8 mouse cellular contexts compared by ENCODE assay signal in the genomic region with DNA sequence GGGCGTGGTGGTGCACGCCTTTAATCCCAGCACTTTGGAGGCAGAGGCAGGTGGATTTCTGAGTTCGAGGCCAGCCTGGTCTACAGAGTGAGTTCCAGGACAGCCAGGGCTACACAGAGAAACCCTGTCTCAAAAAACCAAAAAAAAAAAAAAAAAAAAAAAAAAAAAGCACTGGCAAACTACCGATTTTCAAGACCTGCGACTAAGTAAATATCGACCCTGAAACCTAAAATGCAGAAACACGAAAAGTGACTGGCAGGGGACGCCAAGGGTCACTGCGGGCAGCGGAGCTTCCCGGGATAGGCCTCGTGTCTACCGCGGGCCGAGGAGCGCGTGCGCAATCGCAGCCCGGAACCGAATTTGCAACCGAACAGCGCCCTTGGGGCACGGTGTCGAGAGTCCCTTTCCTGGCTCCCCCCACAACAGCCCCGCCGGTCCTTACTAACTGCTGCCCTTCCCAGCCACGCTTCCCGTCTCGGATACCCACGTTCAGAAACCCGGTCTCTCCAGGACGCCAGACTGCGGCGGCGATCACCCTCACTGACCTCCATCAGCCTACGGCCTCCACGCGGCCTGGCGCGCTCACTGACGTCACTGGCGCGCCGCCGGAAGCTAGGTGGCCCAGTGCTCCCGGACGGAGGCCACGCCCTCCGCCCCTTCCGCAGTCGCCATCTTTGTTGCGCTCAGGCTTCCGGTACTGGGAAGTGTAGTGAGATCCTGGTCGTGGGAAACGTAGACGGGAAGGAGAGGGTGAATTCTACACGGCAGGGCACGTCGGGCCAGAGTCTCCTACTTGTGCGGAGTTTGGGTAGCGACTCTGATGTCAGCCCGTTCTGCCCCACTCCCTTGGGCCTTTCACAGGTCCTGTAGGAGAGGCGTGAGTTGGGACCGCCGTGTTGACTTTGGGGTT. TPM values are rescaled to one million over a fixed set of nuclear protein-coding genes. Genes with fewer than 3 reads are reported as not detected.
DNase-seq lines count a peak whose midpoint lies in the region; ATAC-seq and TF ChIP-seq lines count a peak whose summit lies in the region.

Tbrg4 (minus strand) TSS at position 590 of the 910 bp plus-strand sequence.

- peak; percentile 75 for ATAC-seq in common myeloid progenitor, adult 5-6 weeks (replicated peaks; ENCODE audit: low read depth, poor library complexity, severe bottlenecking)
- ATAC-seq in hindbrain, postnatal 0 days = peak; percentile 96
- ATAC-seq in megakaryocyte, adult 5-6 weeks (ENCODE audit: poor library complexity, severe bottlenecking) = peak; percentile 85

- H3K4me2 ChIP-seq in hindbrain, postnatal 0 days (ENCODE audit: low read depth, low read length) = peak within 1 kb of the TSS; percentile 80

- peaks cover 22% of the 10 kb centered on the region for H3K36me3 ChIP-seq in hindbrain, postnatal 0 days (ENCODE audit: insufficient read depth, low read length)

- intact Hi-C loops in gastrocnemius, adult 2 months (cut with DNase I) = loop anchor here (2.0 to 5.0 kb wide), 3 partner anchors 78 to 258 kb away; partner anchors contain the start of gene Ccm2
- intact Hi-C loops in left cerebral cortex, adult 2 months (cut with DNase I) = loop anchor here (1.0 to 5.0 kb wide), 3 partner anchors 79 to 151 kb away; partner anchors contain the start of genes Ccm2 and Purb

- peak within 1 kb of the TSS; percentile 72 for H3K9ac ChIP-seq in hindbrain, postnatal 0 days (replicated peaks; ENCODE audit: low read length)

- TF ChIP-seq CTCF in gastrocnemius, adult 2 months (IDR thresholded peaks at IDR 0.05) = no peak
- no peak for TF ChIP-seq CTCF in hindbrain, postnatal 0 days (IDR thresholded peaks at IDR 0.05; ENCODE audit: low read depth)
- no peak for TF ChIP-seq CTCF in left cerebral cortex, adult 2 months (IDR thresholded peaks at IDR 0.05)

- 1% methylated on average over 66 of the region's 66 CpGs for WGBS in hindbrain, postnatal 0 days

- peak within 1 kb of the TSS; percentile 96 for H3K4me3 ChIP-seq in gastrocnemius, adult 2 months
- H3K4me3 ChIP-seq in hindbrain, postnatal 0 days (ENCODE audit: low read length) = peak within 1 kb of the TSS; percentile 77
- peak within 1 kb of the TSS; percentile 78 for H3K4me3 ChIP-seq in left cerebral cortex, adult 2 months

- peak within 1 kb of the TSS; percentile 96 for H3K27ac ChIP-seq in gastrocnemius, adult 2 months
- H3K27ac ChIP-seq in hindbrain, postnatal 0 days = peak within 1 kb of the TSS; percentile 91
- peak within 1 kb of the TSS; percentile 94 for H3K27ac ChIP-seq in left cerebral cortex, adult 2 months

- no peaks in the 10 kb centered on the region for H3K27me3 ChIP-seq in hindbrain, postnatal 0 days (ENCODE audit: insufficient read depth, low read length)

- peaks cover 8% of the 10 kb centered on the region for H3K4me1 ChIP-seq in hindbrain, postnatal 0 days (ENCODE audit: insufficient read depth, low read length)

- H3K9me3 ChIP-seq in hindbrain, postnatal 0 days (ENCODE audit: low read length) = no peaks in the 10 kb centered on the region

- DNase-seq in ZHBTc4 (ENCODE audit: low read depth, low spot score) = peak; percentile 98
- peak; percentile 96 for DNase-seq in gastrocnemius, adult 2 months
- DNase-seq in hindbrain, postnatal 0 days (ENCODE audit: low spot score) = peak; percentile 99
- DNase-seq in left cerebral cortex, adult 2 months (ENCODE audit: extremely low spot score in 1 of 2, low spot score in 2 of 2) = peak; percentile 91 to 92
- DNase-seq in right cerebral cortex, adult 2 months (ENCODE audit: low spot score in 2 of 2) = peak; percentile 91 to 95
- DNase-seq in urinary bladder, postnatal 14 days (ENCODE audit: low spot score) = peak; percentile 93

RNA-seq across cellular contexts. Expression of gene Tbrg4, which starts in this region (rescaled TPM):
- 33.6 and 73.2 TPM in 2 replicates for total RNA-seq in common myeloid progenitor, adult 5-6 weeks (2017)
- 10 to 100 TPM; 57.3 to 79.3 TPM for total RNA-seq in gastrocnemius, adult 2 months (2021)
- 44.0 and 53.5 TPM in 2 replicates for total RNA-seq in hindbrain, postnatal 0 days (2014; rRNA removed)
- 31.3 and 34.7 TPM in 2 replicates for polyA plus RNA-seq in hindbrain, postnatal 0 days (2015; fragmentation: Nextera tagmentation; extraction: Ambion mirVana)
- total RNA-seq in left cerebral cortex, adult 2 months (2021) = 10 to 100 TPM; 45.9 to 50.8 TPM
- 15.3 and 17.3 TPM in 2 replicates for total RNA-seq in megakaryocyte, adult 5-6 weeks (2015)
- 9.4 and 10.6 TPM in 2 replicates for total RNA-seq in megakaryocyte, adult 5-6 weeks (2017)

Comparison
In these comparisons a context has a peak if more than half of its experiments do, and no peak if none do; other contexts are left out.
1. Peak in every context shown above with its lines: DNase-seq, ATAC-seq, H3K4me3 ChIP-seq and H3K27ac ChIP-seq.